Mouse (Mus musculus): Measurements from ENCODE around the gene Cacnb4. TPM values are rescaled to one million over a fixed set of nuclear protein-coding genes. Genes with fewer than 3 reads are reported as not detected.

Cacnb4 gene
- total and polyA plus RNA-seq, 3 experiments = not detected

- no peak for DNase-seq (ENCODE audit: low read depth, low spot score)
- TF ChIP-seq MAZ (IDR thresholded peaks at IDR 0.05; ENCODE audit: low read depth, low read length) (no peak), USF2 (IDR thresholded peaks at IDR 0.05; ENCODE audit: borderline replicate concordance in 1 of 2, insufficient read depth in 1 of 2, low read depth in 1 of 2, low read length in 2 of 2) (no peak), CHD1 (IDR thresholded peaks at IDR 0.05; ENCODE audit: low read depth, low read length) (no peak), ZC3H11A (IDR thresholded peaks at IDR 0.05; ENCODE audit: low read depth, low read length) (no peak), TCF12 (IDR thresholded peaks at IDR 0.05; ENCODE audit: low read depth, low read length) (no peak), POLR2AphosphoS2 (IDR thresholded peaks at IDR 0.05; ENCODE audit: low read length) (no peak), GABPA (IDR thresholded peaks at IDR 0.05; ENCODE audit: low read depth, low read length) (no peak), HCFC1 (IDR thresholded peaks at IDR 0.05; ENCODE audit: low read depth, low read length) (no peak), CTCF (IDR thresholded peaks at IDR 0.05 in 2 of 3, conservative IDR thresholded peaks at IDR 0.05 in 1 of 3; ENCODE audit: control insufficient read depth in 1 of 3, insufficient read depth in 1 of 3, low read depth in 2 of 3, low read length in 3 of 3, poor library complexity in 1 of 3, severe bottlenecking in 1 of 3) (no peak), MYB (IDR thresholded peaks at IDR 0.05; ENCODE audit: low read depth, low read length) (no peak)
- H3K27me3 ChIP-seq (ENCODE audit: control insufficient read depth in 1 of 2, insufficient read depth in 2 of 2, low read length in 2 of 2) = peaks cover 0 to 2% of the 10 kb centered on the region in 2 experiments; a peak in 2 of 4 replicates
- H3K9me3 ChIP-seq (replicated peaks; ENCODE audit: insufficient read depth, low read length) = no peaks in the 10 kb centered on the region
- no peaks in the 10 kb centered on the region for H3K4me1 ChIP-seq (ENCODE audit: control insufficient read depth in 1 of 2, insufficient read depth in 2 of 2, low read length in 2 of 2)
- H3K4me3 ChIP-seq (ENCODE audit: control insufficient read depth in 1 of 2, insufficient read depth in 1 of 2, low read depth in 2 of 2, low read length in 2 of 2) = no peak overlapping the region
- no peak overlapping the region for H3K9ac ChIP-seq (ENCODE audit: control insufficient read depth, low read depth, low read length, poor library complexity, severe bottlenecking)
- H3K27ac ChIP-seq (ENCODE audit: control insufficient read depth, low read depth, low read length) = no peak overlapping the region
- H3K36me3 ChIP-seq (ENCODE audit: control insufficient read depth in 1 of 2, insufficient read depth in 2 of 2, low read length in 2 of 2) = no peaks in the 10 kb centered on the region
- H3K79me2 ChIP-seq (ENCODE audit: control insufficient read depth, insufficient read depth, low read length, poor library complexity) = no peaks in the 10 kb centered on the region
These were observed 171.9 kb downstream of the Cacnb4 start for GRCm38 (mm10) chr2:52504762-52505161.

DNA sequence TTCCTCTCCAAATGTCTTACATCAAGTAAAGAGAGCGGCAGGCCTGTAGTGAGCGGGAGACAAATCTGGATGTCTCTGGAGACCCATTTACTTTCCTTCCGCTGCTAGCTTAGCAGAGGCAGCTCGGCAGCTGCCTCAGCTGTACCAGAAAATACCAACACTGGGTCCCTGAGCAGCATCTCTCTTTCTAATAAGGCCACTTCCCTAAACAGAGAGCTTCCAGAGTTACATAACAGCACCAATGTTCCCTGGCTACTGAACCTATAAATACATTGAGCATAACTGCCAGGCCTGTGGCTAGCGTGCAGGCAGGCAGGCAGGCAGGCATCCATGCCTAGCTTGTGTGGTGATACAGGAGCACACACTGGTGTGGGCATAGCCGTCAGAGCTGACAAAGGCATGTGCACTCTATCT, 176.8 kb downstream of the Cacnb4 start:
- TF ChIP-seq RAD21 (IDR thresholded peaks at IDR 0.05; ENCODE audit: low read depth, low read length) = no peak
- TF ChIP-seq ZMIZ1 (IDR thresholded peaks at IDR 0.05; ENCODE audit: low read depth, low read length) = no peak
- no peak for TF ChIP-seq MYB (IDR thresholded peaks at IDR 0.05; ENCODE audit: low read depth, low read length)
- no peak for TF ChIP-seq CTCF (IDR thresholded peaks at IDR 0.05 in 2 of 3, conservative IDR thresholded peaks at IDR 0.05 in 1 of 3; ENCODE audit: control insufficient read depth in 1 of 3, insufficient read depth in 1 of 3, low read depth in 2 of 3, low read length in 3 of 3, poor library complexity in 1 of 3, severe bottlenecking in 1 of 3)
- no peak for TF ChIP-seq NELFE (IDR thresholded peaks at IDR 0.05; ENCODE audit: low read depth, low read length)
- no peak for TF ChIP-seq JUND (IDR thresholded peaks at IDR 0.05; ENCODE audit: low read depth, low read length)
- Histone ChIP-seq H3K4me1 (ENCODE audit: control insufficient read depth in 1 of 2, insufficient read depth in 2 of 2, low read length in 2 of 2) (no peaks in the 10 kb centered on the region), H3K9me3 (replicated peaks; ENCODE audit: insufficient read depth, low read length) (no peaks in the 10 kb centered on the region), H3K79me2 (ENCODE audit: control insufficient read depth, insufficient read depth, low read length, poor library complexity) (no peaks in the 10 kb centered on the region), H3K9ac (ENCODE audit: control insufficient read depth, low read depth, low read length, poor library complexity, severe bottlenecking) (no peak overlapping the region), H3K27me3 (ENCODE audit: control insufficient read depth in 1 of 2, insufficient read depth in 2 of 2, low read length in 2 of 2) (peaks cover 0 to 2% of the 10 kb centered on the region in 2 experiments; a peak in 2 of 4 replicates), H3K4me3 (ENCODE audit: control insufficient read depth in 1 of 2, insufficient read depth in 1 of 2, low read depth in 2 of 2, low read length in 2 of 2) (no peak overlapping the region), H3K27ac (ENCODE audit: control insufficient read depth, low read depth, low read length) (no peak overlapping the region), H3K36me3 (ENCODE audit: control insufficient read depth in 1 of 2, insufficient read depth in 2 of 2, low read length in 2 of 2) (no peaks in the 10 kb centered on the region)
- DNase-seq (ENCODE audit: low read depth, low spot score) = no peak

DNA sequence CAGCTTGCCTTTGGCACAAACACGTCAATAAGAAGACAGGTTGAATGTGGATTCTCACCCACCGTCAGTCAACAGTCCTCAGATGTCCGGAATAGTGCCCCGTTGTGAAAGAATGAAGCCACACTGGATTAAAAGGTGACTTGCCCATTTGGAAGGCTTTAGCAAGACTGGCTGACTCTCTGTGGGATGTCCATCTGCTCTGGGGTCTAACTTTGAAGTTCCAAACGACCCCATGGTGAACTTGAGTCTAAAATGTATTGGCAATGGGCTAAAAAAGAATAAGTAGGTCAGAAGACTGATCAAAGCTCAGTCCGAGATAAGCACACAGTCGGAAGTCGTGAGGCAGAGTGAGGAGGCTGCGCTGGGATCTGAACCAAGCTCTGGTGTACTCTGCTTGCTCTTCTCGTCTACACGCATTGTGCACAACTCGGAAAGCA, 177.5 kb downstream of the Cacnb4 start:
- Histone ChIP-seq H3K9ac (ENCODE audit: control insufficient read depth, low read depth, low read length, poor library complexity, severe bottlenecking) (no peak overlapping the region), H3K4me1 (ENCODE audit: control insufficient read depth in 1 of 2, insufficient read depth in 2 of 2, low read length in 2 of 2) (no peaks in the 10 kb centered on the region), H3K36me3 (ENCODE audit: control insufficient read depth in 1 of 2, insufficient read depth in 2 of 2, low read length in 2 of 2) (no peaks in the 10 kb centered on the region), H3K4me3 (ENCODE audit: control insufficient read depth in 1 of 2, insufficient read depth in 1 of 2, low read depth in 2 of 2, low read length in 2 of 2) (no peak overlapping the region), H3K27me3 (ENCODE audit: control insufficient read depth in 1 of 2, insufficient read depth in 2 of 2, low read length in 2 of 2) (peaks cover 0 to 2% of the 10 kb centered on the region in 2 experiments; a peak in 2 of 4 replicates), H3K27ac (ENCODE audit: control insufficient read depth, low read depth, low read length) (no peak overlapping the region), H3K9me3 (replicated peaks; ENCODE audit: insufficient read depth, low read length) (no peaks in the 10 kb centered on the region), H3K79me2 (ENCODE audit: control insufficient read depth, insufficient read depth, low read length, poor library complexity) (no peaks in the 10 kb centered on the region)
- TF ChIP-seq UBTF (IDR thresholded peaks at IDR 0.05; ENCODE audit: borderline replicate concordance, insufficient read depth, low read depth, low read length) (no peak), KAT2A (conservative IDR thresholded peaks at IDR 0.05; ENCODE audit: low read depth, low read length) (no peak), USF2 (IDR thresholded peaks at IDR 0.05; ENCODE audit: borderline replicate concordance in 1 of 2, insufficient read depth in 1 of 2, low read depth in 1 of 2, low read length in 2 of 2) (no peak), GABPA (IDR thresholded peaks at IDR 0.05; ENCODE audit: low read depth, low read length) (no peak), CHD1 (IDR thresholded peaks at IDR 0.05; ENCODE audit: low read depth, low read length) (no peak), RAD21 (IDR thresholded peaks at IDR 0.05; ENCODE audit: low read depth, low read length) (no peak), ZNF384 (IDR thresholded peaks at IDR 0.05; ENCODE audit: low read depth, low read length) (no peak), SIN3A (IDR thresholded peaks at IDR 0.05; ENCODE audit: low read length) (no peak), NELFE (IDR thresholded peaks at IDR 0.05; ENCODE audit: low read depth, low read length) (no peak), MAFK (IDR thresholded peaks at IDR 0.05; ENCODE audit: borderline replicate concordance, low read depth, low read length) (no peak)
- DNase-seq (ENCODE audit: low read depth, low spot score) = no peak

Data from MEL (cell line).